Mouse (Mus musculus) cerebellum, adult 8-10 months (tissue): Measurements from ENCODE around the gene Cacna1e.
A peak's percentile ranks its signal among the peaks of the same experiment; 100 is the strongest.

ENCODE experiments used
- DNase-seq: peaks from one replicate; pipeline ENCODE4 v3.0.0; 2022

The Cacna1e gene

DNA sequence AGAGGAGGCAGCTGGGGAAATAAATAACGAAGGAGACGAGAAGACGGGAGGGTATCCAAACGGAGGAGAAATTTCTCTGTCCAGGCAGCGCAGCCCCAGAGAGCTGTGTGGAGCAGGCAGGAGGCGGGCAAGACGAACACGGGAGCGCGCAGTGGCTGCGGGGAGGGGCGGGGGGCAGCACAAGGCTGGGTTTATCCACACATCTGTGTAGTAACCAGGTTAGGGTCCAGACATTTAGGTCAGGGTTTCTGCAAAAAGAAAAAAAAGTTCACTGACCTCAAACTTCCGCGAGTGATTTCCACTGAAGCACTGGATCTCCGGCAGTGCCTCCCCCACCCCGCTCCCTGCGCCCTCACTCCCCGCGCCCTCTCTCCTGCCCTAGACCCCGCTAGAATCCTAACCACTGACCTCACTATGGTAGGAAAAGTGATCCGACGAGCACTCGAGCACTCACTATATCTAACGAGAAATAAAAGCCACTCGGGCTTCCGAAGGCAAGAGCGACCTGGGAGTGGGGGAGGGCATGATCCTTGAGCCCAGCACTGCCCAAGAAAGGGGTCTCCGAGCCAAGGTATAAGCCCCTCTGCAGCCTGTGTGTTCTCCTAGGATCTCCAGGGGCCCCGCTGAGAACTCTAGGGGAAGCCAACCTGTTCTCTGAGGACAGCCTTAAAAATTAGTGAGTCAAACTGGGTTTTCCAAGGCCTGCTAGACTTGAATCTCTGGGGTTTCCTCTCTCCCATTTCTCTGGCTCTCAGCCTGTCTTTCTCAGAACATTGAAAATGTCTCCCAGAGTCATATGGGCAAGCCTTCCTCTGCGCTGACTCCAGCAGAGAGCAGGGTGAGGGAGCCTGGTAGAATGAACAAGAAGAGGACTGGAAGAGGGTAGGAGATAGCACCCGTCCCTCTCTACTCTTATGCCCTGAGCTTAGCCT, at the start of gene Cacna1e:
TSS of gene Cacna1e (minus strand) at position 227 of the 932 bp plus-strand sequence.
- DNase-seq = peak; percentile 57

- DNase-seq = no peak
These were observed 34.1 kb upstream of the Cacna1e start for GRCm38 (mm10) chr1:154918406-154918805.

DNA sequence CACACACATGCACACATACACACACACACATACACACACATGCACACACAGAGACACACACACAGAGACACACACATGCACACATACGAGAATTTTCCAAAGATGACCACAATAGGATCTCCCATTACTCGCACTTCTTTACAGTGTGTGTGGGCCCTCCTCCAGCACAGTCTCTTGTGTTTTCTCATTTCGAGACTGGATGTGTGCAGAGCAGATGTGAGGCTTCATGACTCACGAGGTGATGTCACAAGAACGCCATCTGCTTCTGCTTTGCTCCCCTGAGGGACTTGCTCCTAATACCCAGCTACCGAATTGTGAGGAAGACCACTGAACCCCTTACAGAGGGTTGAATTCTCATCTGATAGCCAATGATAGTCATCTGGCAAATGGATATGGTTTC, 33.1 kb upstream of the Cacna1e start:
- no peak for DNase-seq

GRCm38 (mm10) chr1:154909554-154909953, 25.3 kb upstream of the Cacna1e start:
- no peak for DNase-seq

- no peak for DNase-seq
These were observed 13.1 kb upstream of the Cacna1e start for GRCm38 (mm10) chr1:154897390-154897789.

DNA sequence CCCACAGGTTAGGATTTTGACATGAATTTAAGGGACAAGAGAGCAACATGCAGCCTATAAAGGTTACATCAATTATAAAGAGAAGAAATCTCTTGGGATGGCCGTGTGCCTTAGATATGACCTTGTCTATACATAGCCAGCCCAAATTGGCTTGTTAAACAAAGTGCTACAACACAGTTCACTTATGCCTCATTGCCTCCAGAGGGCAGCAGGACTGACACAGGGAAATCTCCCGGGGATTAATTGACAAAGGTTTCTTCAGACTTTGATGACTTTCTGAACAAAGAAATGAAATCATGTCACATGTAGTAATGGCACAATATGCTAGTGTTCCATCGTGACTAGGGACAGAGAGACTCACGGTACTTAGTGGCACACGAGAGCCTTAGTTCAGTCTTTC, 5.9 kb upstream of the Cacna1e start:
- DNase-seq = no peak

- DNase-seq = no peak
These were observed 4.2 kb upstream of the Cacna1e start for GRCm38 (mm10) chr1:154888495-154888894.

DNA sequence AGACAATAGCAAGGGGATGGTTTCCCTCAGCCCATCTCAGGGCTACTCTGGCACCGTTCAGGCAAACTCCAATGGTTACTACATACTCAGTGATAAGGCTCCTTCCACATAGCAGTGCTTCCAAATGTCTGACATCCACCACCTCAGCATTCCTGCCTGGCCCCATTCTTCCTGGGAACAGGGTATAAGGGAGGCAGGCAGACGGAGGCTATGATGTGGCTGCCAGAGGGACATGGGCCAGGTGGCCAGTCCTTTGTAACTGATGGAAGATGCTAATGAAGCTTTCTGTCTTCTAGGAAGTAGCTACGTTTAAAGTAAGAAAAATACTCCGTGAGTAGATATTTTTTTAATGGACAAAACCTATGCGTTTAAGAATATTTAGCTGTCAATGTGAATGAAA, 3.7 kb upstream of the Cacna1e start:
- peak; percentile 61 for DNase-seq

GRCm38 (mm10) chr1:154887546-154887945, 3.2 kb upstream of the Cacna1e start:
- no peak for DNase-seq

DNA sequence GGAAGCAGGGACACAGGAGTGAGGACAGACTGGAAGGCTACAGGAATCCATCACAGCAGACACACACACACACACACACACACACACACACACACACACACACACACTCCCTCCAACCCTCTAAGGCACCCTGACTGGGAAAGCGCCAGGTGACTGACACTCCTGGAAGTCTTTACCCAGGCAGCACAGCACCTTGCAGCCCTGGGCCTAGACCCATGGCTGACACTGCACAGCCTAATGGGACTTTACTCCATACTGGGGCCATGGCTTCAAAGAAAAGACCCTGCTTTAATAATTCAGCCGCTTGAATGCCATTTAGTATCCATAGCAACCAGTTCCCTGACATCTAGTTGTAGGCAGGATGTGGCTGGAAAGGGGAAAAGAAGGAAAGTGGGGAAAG, 2.3 kb upstream of the Cacna1e start:
- DNase-seq = no peak

DNA sequence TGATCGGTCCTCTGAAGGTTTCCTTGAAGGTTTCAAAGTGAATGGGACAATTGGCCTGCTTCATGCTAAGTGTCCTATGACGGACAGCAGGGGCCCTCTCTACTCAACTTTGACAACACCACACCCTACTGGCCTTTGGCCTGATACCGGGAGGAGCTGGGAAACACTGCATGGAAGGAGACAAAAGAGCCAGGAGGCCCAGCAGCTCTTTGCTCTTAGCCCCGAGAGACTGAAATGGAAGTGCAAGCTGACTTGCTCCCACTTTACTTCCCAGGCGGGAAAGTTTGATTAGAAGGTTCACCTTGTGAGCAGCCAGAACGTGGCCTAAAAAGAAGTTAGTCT, 877 bp upstream of the Cacna1e start:
- no peak for DNase-seq

DNA sequence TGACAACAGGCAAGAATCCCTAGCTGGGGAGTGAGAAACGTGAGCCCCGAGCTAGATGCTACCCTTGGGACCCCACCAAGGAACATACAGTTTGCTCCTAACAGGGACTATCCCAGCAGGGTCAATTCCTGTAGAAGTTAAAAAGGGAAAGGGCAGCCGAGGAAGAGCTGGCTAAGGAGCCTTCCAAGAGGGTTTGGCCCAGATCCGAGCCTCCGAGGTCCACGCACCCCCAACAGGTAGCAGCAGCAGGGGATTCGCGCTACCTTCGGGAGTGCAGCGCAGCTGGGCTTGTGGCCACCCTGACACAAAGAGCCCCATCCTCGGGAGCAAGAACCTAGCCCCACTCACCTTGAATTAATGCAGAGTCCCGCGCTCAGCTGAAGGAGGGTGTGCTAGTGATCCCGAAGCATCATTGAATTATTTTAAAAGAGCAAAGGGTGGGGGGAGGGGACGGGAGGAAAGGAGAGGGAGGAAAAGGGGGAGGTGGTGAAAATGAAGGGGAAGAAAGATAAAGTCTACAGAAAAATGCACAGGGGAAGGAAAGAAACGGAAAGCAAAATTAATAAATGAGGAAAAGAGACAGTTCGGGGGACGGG, 607 bp downstream of the Cacna1e start:
- DNase-seq = no peak

DNA sequence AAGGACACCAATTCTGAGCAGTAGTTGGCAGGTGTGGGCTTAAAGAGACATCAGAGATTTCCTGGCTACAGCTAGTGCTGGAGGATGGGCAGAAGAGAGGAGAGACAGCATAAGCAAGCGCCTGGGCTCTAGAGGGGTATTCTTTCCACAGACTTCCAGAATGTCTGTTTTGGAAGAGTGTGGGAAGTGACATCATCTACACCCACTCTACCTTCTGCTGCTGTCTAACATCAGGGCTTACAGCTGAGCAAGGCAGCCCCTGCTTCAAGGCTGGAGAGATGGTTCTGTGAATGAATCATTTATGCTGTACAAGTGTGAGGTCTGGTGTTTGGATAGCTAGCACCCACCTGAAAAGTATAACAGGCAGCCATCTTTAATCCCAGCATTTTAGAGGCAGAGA, 18.3 kb downstream of the Cacna1e start:
- DNase-seq = no peak

GRCm38 (mm10) chr1:154861416-154861815, 22.9 kb downstream of the Cacna1e start:
- peak; percentile 84 for DNase-seq

DNA sequence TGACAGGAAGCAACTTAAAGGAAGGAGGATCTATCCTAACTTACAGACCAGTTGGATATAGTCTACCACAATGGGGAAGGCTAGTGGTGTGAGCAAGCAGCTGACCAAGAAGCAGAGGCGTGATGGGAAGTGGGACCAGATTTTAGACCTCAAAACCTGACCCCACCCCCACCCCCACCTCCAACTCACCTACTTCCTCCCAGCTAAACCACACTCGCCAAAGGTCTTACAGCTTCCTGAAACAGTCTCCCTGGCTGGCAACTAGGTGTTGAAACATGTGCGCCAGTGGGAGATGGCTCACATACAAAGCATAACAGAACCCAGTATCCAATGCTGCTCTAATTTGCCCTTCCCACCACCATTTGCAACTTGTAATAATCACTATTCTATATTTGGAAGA, 29.7 kb downstream of the Cacna1e start:
- no peak for DNase-seq

- DNase-seq = no peak
These were observed 33.6 kb downstream of the Cacna1e start for GRCm38 (mm10) chr1:154850515-154851287.

- no peak for DNase-seq
These were observed 35.4 kb downstream of the Cacna1e start for GRCm38 (mm10) chr1:154848683-154849579.

- no peak for DNase-seq
These were observed 37.4 kb downstream of the Cacna1e start for GRCm38 (mm10) chr1:154846900-154847299.

DNA sequence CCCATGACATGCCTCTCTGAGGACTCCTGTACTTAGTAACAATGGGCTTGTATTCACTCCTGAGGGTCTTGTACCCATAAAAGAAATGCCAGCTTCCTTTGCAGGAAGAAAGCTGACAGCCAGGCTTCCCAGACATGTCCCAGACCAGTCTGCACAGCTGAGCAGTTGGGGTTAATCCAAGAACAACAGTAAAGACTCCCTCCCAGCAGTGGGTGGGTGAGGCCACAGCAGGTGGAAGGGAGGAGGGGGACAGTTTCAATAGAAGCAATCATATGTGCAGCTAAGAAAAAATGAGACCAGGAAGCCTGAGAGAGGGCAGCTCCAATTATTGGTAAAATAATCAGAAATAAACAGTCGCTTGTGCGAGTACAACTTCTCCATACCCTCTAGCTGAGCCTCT, 40.9 kb downstream of the Cacna1e start:
- no peak for DNase-seq

- no peak for DNase-seq
These were observed 42.0 kb downstream of the Cacna1e start for GRCm38 (mm10) chr1:154842336-154842735.

DNA sequence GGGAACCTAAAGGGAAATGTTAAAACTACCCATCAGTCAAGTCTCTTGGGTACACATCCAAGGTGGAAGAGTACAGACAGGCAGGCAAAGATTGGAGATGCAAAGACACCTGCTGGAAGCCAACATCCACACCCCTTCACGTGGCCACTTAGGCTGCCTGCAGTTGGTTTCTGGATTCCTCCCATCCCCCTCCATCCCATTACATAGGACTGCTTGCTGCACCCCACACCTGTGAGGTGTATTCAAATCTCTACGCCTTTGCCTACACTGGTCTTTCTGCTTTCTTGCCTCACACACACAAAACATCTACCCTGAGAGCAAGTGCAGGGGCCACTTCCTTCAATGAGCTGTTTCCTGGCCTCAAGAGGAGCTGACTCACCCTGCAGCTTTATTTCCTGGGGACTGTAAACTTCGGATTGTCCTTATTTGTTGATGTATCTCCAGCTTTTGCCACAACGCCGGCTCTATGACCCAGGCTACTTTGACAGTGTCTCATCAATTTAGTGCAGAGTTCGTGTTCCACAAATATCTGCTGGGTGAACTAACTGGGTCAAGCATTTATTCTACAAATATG, 43.2 kb downstream of the Cacna1e start:
- no peak for DNase-seq

GRCm38 (mm10) chr1:154839272-154839671, 45.0 kb downstream of the Cacna1e start:
- no peak for DNase-seq
